Mouse (Mus musculus) liver, postnatal 0 days (tissue): ENCODE measurements around the gene Mad1l1. TPM values are rescaled to one million over a fixed set of nuclear protein-coding genes. Genes with fewer than 3 reads are reported as not detected.

Experiments used
- ATAC-seq: fragments of 200-750 bp; cut with Nextera tagmentation; 2 replicates; pipeline ENCODE4 v1.8.0; 2017; ENCODE audit warnings: mild to moderate bottlenecking, moderate library complexity
- DNase-seq: peaks from one replicate; pipeline ENCODE4 v3.0.0-alpha.2; 2016
- H3K27ac ChIP-seq: fragments of 300-500 bp; sonication (generic); 2 replicates; pipeline ENCODE4 v1.5.1; 2014; ENCODE audit warnings: antibody characterized with exemption, moderate library complexity, mild to moderate bottlenecking, low read depth
- H3K27me3 ChIP-seq: fragments of 300-500 bp; sonication (generic); 2 replicates; pipeline ENCODE4 v1.6.1; 2014; ENCODE audit warnings: low read length, control low read depth, mixed read lengths; ENCODE audit not compliant: insufficient read depth
- H3K36me3 ChIP-seq: fragments of 300-500 bp; sonication (generic); replicated peaks from 2 replicates; pipeline ENCODE4 v1.6.1; 2014; ENCODE audit warnings: mild to moderate bottlenecking, control low read depth, low read length, moderate library complexity, mixed read lengths; ENCODE audit not compliant: insufficient read depth
- H3K4me1 ChIP-seq: fragments of 300-500 bp; sonication (generic); 2 replicates; pipeline ENCODE4 v1.6.1; 2014; ENCODE audit warnings: antibody characterized with exemption, mild to moderate bottlenecking, control low read depth; ENCODE audit not compliant: insufficient read depth
- H3K4me2 ChIP-seq: fragments of 300-500 bp; sonication (generic); 2 replicates; pipeline ENCODE4 v1.6.1; 2014; ENCODE audit warnings: low read depth, mild to moderate bottlenecking, low read length, moderate library complexity, mixed read lengths
- H3K4me3 ChIP-seq: fragments of 300-500 bp; sonication (generic); 2 replicates; pipeline ENCODE4 v1.5.1; 2014; ENCODE audit warnings: low read depth, low read length
- H3K9ac ChIP-seq: fragments of 300-500 bp; sonication (generic); replicated peaks from 2 replicates; pipeline ENCODE4 v1.6.1; 2014; ENCODE audit warnings: mild to moderate bottlenecking, moderate library complexity
- H3K9me3 ChIP-seq: fragments of 300-500 bp; sonication (generic); 2 replicates; pipeline ENCODE4 v1.6.1; 2016; ENCODE audit warnings: mild to moderate bottlenecking, control low read depth, low read length, mixed read lengths
- CTCF ChIP-seq: sonication (generic); IDR thresholded peaks from 2 replicates; pipeline ENCODE4 v1.5.1; 2016; ENCODE audit warnings: antibody characterized with exemption, low read depth
- EP300 ChIP-seq: IDR thresholded peaks from 2 replicates; pipeline ENCODE4 v1.6.1; 2016; ENCODE audit warnings: antibody characterized with exemption, low read depth, mild to moderate bottlenecking
- WGBS: fragments of 180-500 bp; shearing (Covaris S2); extraction: QIAGEN DNeasy Blood & Tissue Kit; methylation state at CpG from one replicate; pipeline ENCODE4 v1.1.7; 2014; ENCODE audit not compliant: insufficient replicate concordance; 5-methylcytosine and 5-hydroxymethylcytosine counted together
- polyA plus RNA-seq: library from polyadenylated mRNA; unstranded; fragments of >200 nt; fragmentation: Nextera tagmentation; extraction: Ambion mirVana; gene quantifications from 2 replicates; pipeline ENCODE4 v1.2.1, GENCODE M21; 2015

Mad1l1 gene
- polyA plus RNA-seq, 1 experiment from 2014 or later: 17.0 TPM

- Histone ChIP-seq H3K9ac (no peak overlapping the region), H3K4me3 (no peak overlapping the region), H3K27me3 (no peaks in the 10 kb centered on the region), H3K4me1 (peaks cover 7% of the 10 kb centered on the region; the same call in 1 of the 2 replicates), H3K9me3 (no peaks in the 10 kb centered on the region), H3K4me2 (no peak overlapping the region), H3K36me3 (no peaks in the 10 kb centered on the region), H3K27ac (no peak overlapping the region)
- ATAC-seq (no peak), DNase-seq (no peak)
- WGBS: 82% methylated on average over 14 of the region's 14 CpGs
- no peak for TF ChIP-seq CTCF
- TF ChIP-seq EP300: no peak
These were observed 146.4 kb downstream of the Mad1l1 start for GRCm38 (mm10) chr5:140174814-140175490.

DNA sequence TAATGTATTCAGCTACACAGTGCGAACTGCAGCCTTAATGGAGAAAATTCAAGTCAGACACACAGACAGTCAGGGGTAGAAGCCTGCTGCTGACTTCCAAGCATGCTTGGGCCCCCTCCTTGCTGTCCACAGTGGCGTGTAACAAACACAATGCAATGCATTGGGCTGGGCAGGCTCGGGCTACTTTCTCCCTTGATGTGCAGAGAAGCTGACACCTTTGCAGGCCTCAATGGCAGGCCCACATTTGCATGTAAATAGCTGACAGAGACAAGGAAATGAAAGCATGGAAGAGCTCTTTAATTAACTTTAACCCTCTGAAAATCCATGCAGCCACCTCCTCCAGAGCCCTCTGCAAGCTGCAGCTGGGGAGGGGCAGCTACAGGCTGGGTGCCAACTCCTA lies 147.3 kb downstream of the Mad1l1 start:
- DNase-seq (no peak), ATAC-seq (no peak)
- Histone ChIP-seq H3K4me2 (no peak overlapping the region), H3K9ac (no peak overlapping the region), H3K36me3 (no peaks in the 10 kb centered on the region), H3K27me3 (no peaks in the 10 kb centered on the region), H3K4me1 (peaks cover 7% of the 10 kb centered on the region; the same call in 1 of the 2 replicates), H3K27ac (no peak overlapping the region), H3K4me3 (no peak overlapping the region), H3K9me3 (no peaks in the 10 kb centered on the region)
- WGBS: 79% methylated on average over 3 of the region's 3 CpGs
- TF ChIP-seq EP300 (no peak), CTCF (no peak)

DNA sequence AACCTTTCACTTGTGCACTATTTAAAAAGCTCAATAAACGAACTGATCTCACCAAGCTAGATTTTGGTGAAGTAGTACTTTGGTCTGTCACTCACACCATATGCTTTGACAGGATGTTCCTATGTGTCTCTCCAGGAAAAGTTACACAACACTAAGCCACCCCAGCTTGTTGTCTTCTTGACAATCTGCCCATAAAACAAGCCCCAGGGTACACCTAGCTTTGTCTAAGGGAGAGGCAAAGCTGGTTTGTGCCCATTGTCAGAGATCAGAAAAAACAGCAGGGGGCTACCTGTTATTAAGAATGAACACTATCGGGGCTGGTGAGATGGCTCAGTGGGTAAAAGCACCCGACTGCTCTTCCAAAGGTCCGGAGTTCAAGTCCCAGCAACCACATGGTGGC lies 148.2 kb downstream of the Mad1l1 start:
- H3K27ac ChIP-seq: peak overlapping the region; percentile 44; the same call in 1 of the 2 replicates
- WGBS: 69% methylated on average over 4 of the region's 4 CpGs
- no peak overlapping the region for H3K4me3 ChIP-seq
- no peaks in the 10 kb centered on the region for H3K27me3 ChIP-seq
- H3K4me2 ChIP-seq: no peak overlapping the region
- H3K9me3 ChIP-seq: no peaks in the 10 kb centered on the region
- peaks cover 8% of the 10 kb centered on the region; the same call in 1 of the 2 replicates for H3K4me1 ChIP-seq
- no peak overlapping the region for H3K9ac ChIP-seq
- ATAC-seq (peak; percentile 46), DNase-seq (no peak)
- peak; percentile 42; the same call in 1 of the 2 replicates for TF ChIP-seq EP300
- no peak for TF ChIP-seq CTCF
- no peaks in the 10 kb centered on the region for H3K36me3 ChIP-seq

- H3K27ac ChIP-seq: peak overlapping the region; percentile 66
- H3K9ac ChIP-seq: no peak overlapping the region
- DNase-seq (no peak), ATAC-seq (peak; percentile 83)
- no peaks in the 10 kb centered on the region for H3K36me3 ChIP-seq
- 82% methylated on average over 1 of the region's 1 CpGs for WGBS
- no peaks in the 10 kb centered on the region for H3K27me3 ChIP-seq
- H3K9me3 ChIP-seq: no peaks in the 10 kb centered on the region
- TF ChIP-seq EP300 (peak; percentile 68; the same call in 1 of the 2 replicates), CTCF (no peak)
- H3K4me2 ChIP-seq: no peak overlapping the region
- peaks cover 18% of the 10 kb centered on the region for H3K4me1 ChIP-seq
- no peak overlapping the region for H3K4me3 ChIP-seq
These were observed 149.6 kb downstream of the Mad1l1 start for GRCm38 (mm10) chr5:140171710-140172109.

DNA sequence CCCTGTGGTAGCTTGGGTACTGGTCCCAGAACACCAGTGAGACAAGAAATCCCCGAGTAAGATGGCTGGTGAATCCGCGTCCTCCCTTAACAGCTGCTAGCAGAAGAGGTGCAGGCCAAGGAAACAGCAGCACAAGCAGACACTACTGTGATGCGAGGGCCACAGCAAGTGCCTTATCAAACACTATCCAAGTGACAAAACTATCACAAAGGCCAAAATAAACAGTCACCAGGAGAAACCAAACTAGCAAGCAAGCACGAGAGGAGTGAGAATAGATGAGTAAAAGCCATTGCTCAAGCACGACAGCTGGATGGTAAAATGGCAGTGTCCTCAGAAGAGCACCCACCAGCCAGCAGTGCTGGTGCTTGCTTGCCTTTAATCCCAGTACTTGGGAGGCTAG lies 153.8 kb downstream of the Mad1l1 start:
- no peak overlapping the region for H3K4me3 ChIP-seq
- peaks cover 16% of the 10 kb centered on the region for H3K4me1 ChIP-seq
- H3K27me3 ChIP-seq: no peaks in the 10 kb centered on the region
- H3K36me3 ChIP-seq: no peaks in the 10 kb centered on the region
- DNase-seq (no peak), ATAC-seq (no peak)
- 0 out of 2 replicates have a peak overlapping the region, but pooled peaks have one; percentile 30 for H3K9ac ChIP-seq
- 63% methylated on average over 6 of the region's 6 CpGs for WGBS
- no peak overlapping the region for H3K4me2 ChIP-seq
- TF ChIP-seq EP300 (no peak), CTCF (no peak)
- H3K9me3 ChIP-seq: no peaks in the 10 kb centered on the region
- H3K27ac ChIP-seq: peak overlapping the region; percentile 34; the same call in 1 of the 2 replicates

DNA sequence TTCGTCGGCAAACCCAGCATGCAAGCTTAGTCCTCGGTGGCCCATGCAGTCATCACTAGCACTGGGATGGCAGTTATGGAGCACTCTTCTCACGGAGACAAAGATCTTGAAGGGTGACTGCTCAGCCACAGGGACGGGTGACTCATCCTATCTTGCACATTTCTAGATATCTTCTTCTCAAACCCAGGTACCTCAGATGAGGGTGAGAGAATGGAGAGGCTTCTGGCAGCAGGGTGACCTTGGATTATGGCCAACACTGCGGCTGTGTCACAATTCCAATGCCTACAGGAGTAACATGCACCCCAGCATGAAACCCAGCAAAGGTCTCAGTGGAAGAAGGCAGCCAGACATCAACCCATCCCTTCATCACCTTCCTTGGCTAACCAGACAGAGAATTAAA lies 154.3 kb downstream of the Mad1l1 start:
- Histone ChIP-seq H3K9me3 (no peaks in the 10 kb centered on the region), H3K36me3 (no peaks in the 10 kb centered on the region), H3K4me2 (no peak overlapping the region), H3K4me3 (no peak overlapping the region), H3K27ac (peak overlapping the region; percentile 34; the same call in 1 of the 2 replicates), H3K9ac (no peak overlapping the region), H3K27me3 (no peaks in the 10 kb centered on the region), H3K4me1 (peaks cover 14% of the 10 kb centered on the region)
- no peak for ATAC-seq
- TF ChIP-seq CTCF: no peak
- no peak for TF ChIP-seq EP300
- 63% methylated on average over 6 of the region's 6 CpGs for WGBS
- peak; percentile 57 for DNase-seq
